Mouse (Mus musculus) lung, adult 2 months (tissue): ENCODE measurements around the gene Gipr. TPM values are rescaled to one million over a fixed set of nuclear protein-coding genes. Genes with fewer than 3 reads are reported as not detected.
A peak's percentile ranks its signal among the peaks of the same experiment; 100 is the strongest.

Source experiments
- DNase-seq: peaks from one replicate; pipeline ENCODE4 v3.0.0; 2022
- H3K4me1 ChIP-seq: fragments of 200-500 bp; 2 replicates; pipeline ENCODE4 v1.6.1; 2011; ENCODE audit warnings: low read length; ENCODE audit not compliant: control insufficient read depth, insufficient read depth
- H3K4me3 ChIP-seq: fragments of 200-500 bp; replicated peaks from 2 replicates; pipeline ENCODE3; 2011; ENCODE audit warnings: low read depth, mild to moderate bottlenecking, control low read depth, low read length; ENCODE audit errors: extremely low read depth
- CTCF ChIP-seq: fragments of 200-500 bp; IDR thresholded peaks from 2 replicates; pipeline ENCODE4 v1.5.1; 2011; ENCODE audit warnings: mild to moderate bottlenecking, low read length, control low read depth; ENCODE audit not compliant: insufficient read depth
- POLR2A ChIP-seq: fragments of 200-500 bp; IDR thresholded peaks from 2 replicates; pipeline ENCODE4 v1.6.1; 2011; ENCODE audit warnings: low read depth, mild to moderate bottlenecking, control low read depth, low read length, borderline replicate concordance; ENCODE audit errors: extremely low read depth
- WGBS: fragments of 180-500 bp; shearing (Covaris S2); methylation state at CpG from one replicate; pipeline ENCODE4 v1.1.7; 2018; 5-methylcytosine and 5-hydroxymethylcytosine counted together
- polyA plus RNA-seq: library from polyadenylated mRNA; depleted of rRNA; stranded (reverse); fragments of >200 nt; gene quantifications from 2 replicates; pipeline ENCODE4 v1.2.3, GENCODE M21; 2012; rRNA removed

The Gipr gene
- 0.19 and 0.24 TPM in 2 replicates for polyA plus RNA-seq

GRCm38 (mm10) chr7:19165656-19166423, at the start of gene Gipr:
Gipr (minus strand) TSS chr7:19166127.
- no peak for DNase-seq
- Histone ChIP-seq H3K4me1 (no peaks in the 10 kb centered on the region), H3K4me3 (no peak within 1 kb of the TSS)
- 18% methylated on average over 14 of the region's 14 CpGs for WGBS
- TF ChIP-seq POLR2A = no peak
- no peak for TF ChIP-seq CTCF

- 41% methylated on average over 9 of the region's 9 CpGs for WGBS
- Histone ChIP-seq H3K4me3 (no peak overlapping the region), H3K4me1 (peaks cover 4% of the 10 kb centered on the region)
- DNase-seq = no peak
- TF ChIP-seq POLR2A = no peak
- no peak for TF ChIP-seq CTCF
These were observed 49.0 kb upstream of the Gipr start for GRCm38 (mm10) chr7:19214940-19215339.

GRCm38 (mm10) chr7:19214369-19214768, 48.4 kb upstream of the Gipr start:
- no peak for DNase-seq
- 38% methylated on average over 7 of the region's 7 CpGs for WGBS
- Histone ChIP-seq H3K4me1 (peaks cover 4% of the 10 kb centered on the region), H3K4me3 (no peak overlapping the region)
- no peak for TF ChIP-seq POLR2A
- no peak for TF ChIP-seq CTCF

GRCm38 (mm10) chr7:19213385-19213784, 47.5 kb upstream of the Gipr start:
- peaks cover 4% of the 10 kb centered on the region for H3K4me1 ChIP-seq
- H3K4me3 ChIP-seq = no peak overlapping the region
- no peak for DNase-seq
- TF ChIP-seq POLR2A = no peak
- 42% methylated on average over 2 of the region's 2 CpGs for WGBS

- 5% methylated on average over 26 of the region's 30 CpGs for WGBS
- H3K4me1 ChIP-seq = peaks cover 4% of the 10 kb centered on the region
- TF ChIP-seq POLR2A = peak; percentile 35; the same call in 1 of the 2 replicates
- TF ChIP-seq CTCF = no peak
- peak within 1 kb of the TSS; percentile 75 for H3K4me3 ChIP-seq
- no peak for DNase-seq
These were observed 46.2 kb upstream of the Gipr start, which contains the start of gene Gpr4 for GRCm38 (mm10) chr7:19211996-19212755. Gpr4 (plus strand) TSS chr7:19212538.

GRCm38 (mm10) chr7:19211041-19211675, 45.2 kb upstream of the Gipr start:
- no peak for TF ChIP-seq CTCF
- TF ChIP-seq POLR2A = no peak
- Histone ChIP-seq H3K4me3 (no peak overlapping the region), H3K4me1 (peaks cover 4% of the 10 kb centered on the region)
- WGBS = 46% methylated on average over 5 of the region's 5 CpGs
- no peak for DNase-seq

GRCm38 (mm10) chr7:19210010-19210409, 44.1 kb upstream of the Gipr start:
- 93% methylated on average over 5 of the region's 5 CpGs for WGBS
- Histone ChIP-seq H3K4me1 (peaks cover 4% of the 10 kb centered on the region), H3K4me3 (no peak overlapping the region)
- TF ChIP-seq POLR2A (no peak), CTCF (no peak)
- DNase-seq = no peak

- DNase-seq = no peak
- Histone ChIP-seq H3K4me1 (peaks cover 4% of the 10 kb centered on the region), H3K4me3 (no peak overlapping the region)
- WGBS = 75% methylated on average over 4 of the region's 4 CpGs
- TF ChIP-seq POLR2A (no peak), CTCF (no peak)
These were observed 43.6 kb upstream of the Gipr start for GRCm38 (mm10) chr7:19209494-19209893.

GRCm38 (mm10) chr7:19208944-19209472, 43.1 kb upstream of the Gipr start:
- H3K4me1 ChIP-seq = peaks cover 4% of the 10 kb centered on the region
- TF ChIP-seq POLR2A (no peak), CTCF (peak; percentile 39; the same call in 1 of the 2 replicates)
- peak; percentile 41 for DNase-seq

More at GRCm38 (mm10) chr7:19208944-19209472, 43.1 kb upstream of the Gipr start:
- WGBS = 47% methylated on average over 7 of the region's 7 CpGs
- H3K4me3 ChIP-seq = no peak overlapping the region
